Mouse (Mus musculus): ENCODE measurements around the gene Lsm10. TPM values are rescaled to one million over a fixed set of nuclear protein-coding genes. Genes with fewer than 3 reads are reported as not detected.

Lsm10 gene
- total and polyA plus RNA-seq, 2 experiments from 2014 or later = 42.9 to 54.7 TPM

DNA sequence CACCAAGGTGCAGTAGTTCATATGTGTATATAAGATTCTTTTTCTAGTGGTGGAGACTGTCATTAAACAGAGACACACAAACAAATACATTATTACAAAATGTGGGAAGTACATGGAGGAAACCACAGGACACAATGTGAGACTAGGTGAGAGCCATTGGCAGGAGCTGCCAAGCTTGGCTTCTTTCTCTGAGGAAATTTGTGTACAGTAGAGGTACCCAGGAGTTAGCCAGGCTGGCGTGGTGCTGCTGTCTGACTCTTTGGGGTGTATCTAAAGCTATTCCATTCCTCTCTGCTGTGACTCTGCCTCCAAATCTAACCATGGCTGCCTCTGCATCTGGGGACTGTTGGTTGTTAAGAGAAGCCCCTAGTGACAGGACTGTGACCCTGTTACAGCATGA is 22.6 kb downstream of the Lsm10 start:
- Histone ChIP-seq H3K4me1 (ENCODE audit: insufficient read depth, low read length) (peaks cover 13% of the 10 kb centered on the region; the same call in 1 of the 2 replicates), H3K36me3 (ENCODE audit: insufficient read depth, low read length) (no peaks in the 10 kb centered on the region), H3K9me3 (ENCODE audit: low read length) (no peaks in the 10 kb centered on the region), H3K27ac (peak overlapping the region; percentile 60), H3K27me3 (ENCODE audit: insufficient read depth, low read length) (no peaks in the 10 kb centered on the region), H3K9ac (replicated peaks; ENCODE audit: low read length) (no peak overlapping the region), H3K4me3 (ENCODE audit: low read length) (no peak overlapping the region), H3K4me2 (ENCODE audit: low read depth, low read length) (no peak overlapping the region)
- ATAC-seq (no peak), DNase-seq (ENCODE audit: low spot score) (no peak)
- 75% methylated on average over 1 of the region's 1 CpGs for WGBS
- no peak for TF ChIP-seq CTCF (IDR thresholded peaks at IDR 0.05; ENCODE audit: low read depth)

DNA sequence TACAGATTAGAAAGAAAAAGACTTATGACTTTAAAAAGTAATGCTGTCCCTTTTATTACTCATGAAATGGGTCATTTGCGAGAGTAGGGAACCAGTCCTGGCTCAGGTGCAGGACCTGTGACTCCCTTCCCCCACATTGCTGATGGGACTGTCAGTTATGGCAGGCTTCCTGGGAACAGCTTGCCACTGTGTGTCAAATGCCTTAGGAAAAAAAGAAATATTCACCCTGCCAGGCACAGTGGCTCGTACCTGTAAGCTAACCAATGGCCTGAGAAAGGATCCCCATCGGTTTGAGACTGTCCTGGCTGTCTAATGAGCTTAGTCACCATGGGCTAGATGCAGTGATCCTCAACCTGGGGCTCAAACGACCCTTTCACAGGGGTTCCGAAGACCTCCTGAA is 23.6 kb downstream of the Lsm10 start:
- Histone ChIP-seq H3K4me3 (ENCODE audit: low read length) (no peak overlapping the region), H3K4me2 (ENCODE audit: low read depth, low read length) (no peak overlapping the region), H3K27ac (no peak overlapping the region), H3K9me3 (ENCODE audit: low read length) (no peaks in the 10 kb centered on the region), H3K27me3 (ENCODE audit: insufficient read depth, low read length) (no peaks in the 10 kb centered on the region), H3K36me3 (ENCODE audit: insufficient read depth, low read length) (peaks cover 7% of the 10 kb centered on the region; the same call in 1 of the 2 replicates), H3K4me1 (ENCODE audit: insufficient read depth, low read length) (peaks cover 13% of the 10 kb centered on the region; the same call in 1 of the 2 replicates), H3K9ac (replicated peaks; ENCODE audit: low read length) (no peak overlapping the region)
- WGBS = 72% methylated on average over 5 of the region's 5 CpGs
- ATAC-seq (no peak), DNase-seq (ENCODE audit: low spot score) (no peak)
- no peak for TF ChIP-seq CTCF (IDR thresholded peaks at IDR 0.05; ENCODE audit: low read depth)

DNA sequence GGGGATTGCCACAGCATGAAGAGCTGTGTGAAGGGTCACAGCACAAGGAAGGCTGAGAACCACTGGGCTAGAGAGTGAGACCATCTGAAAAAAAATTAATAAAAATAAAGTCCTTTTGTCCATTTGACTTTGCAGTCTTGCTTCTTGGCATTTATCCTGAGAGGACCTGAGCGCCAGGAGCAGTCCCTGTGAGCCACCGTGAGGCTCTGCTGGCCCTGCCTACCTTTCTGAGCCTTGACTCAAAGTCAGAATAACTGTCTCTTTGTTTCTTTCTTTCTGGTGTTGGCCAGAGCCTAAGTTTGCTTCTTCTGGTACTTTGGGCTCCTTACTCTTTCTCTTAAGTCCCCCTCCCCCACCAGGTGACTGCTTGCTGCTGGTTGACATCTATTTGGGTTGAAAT is 24.1 kb downstream of the Lsm10 start:
- ATAC-seq = no peak
- Histone ChIP-seq H3K9me3 (ENCODE audit: low read length) (no peaks in the 10 kb centered on the region), H3K4me2 (ENCODE audit: low read depth, low read length) (no peak overlapping the region), H3K4me3 (ENCODE audit: low read length) (no peak overlapping the region), H3K27me3 (ENCODE audit: insufficient read depth, low read length) (no peaks in the 10 kb centered on the region), H3K9ac (replicated peaks; ENCODE audit: low read length) (no peak overlapping the region), H3K27ac (no peak overlapping the region), H3K36me3 (ENCODE audit: insufficient read depth, low read length) (peaks cover 12% of the 10 kb centered on the region), H3K4me1 (ENCODE audit: insufficient read depth, low read length) (peaks cover 13% of the 10 kb centered on the region; the same call in 1 of the 2 replicates)
- 77% methylated on average over 2 of the region's 2 CpGs for WGBS
- TF ChIP-seq CTCF (IDR thresholded peaks at IDR 0.05; ENCODE audit: low read depth) = no peak
- no peak for DNase-seq (ENCODE audit: low spot score)

DNA sequence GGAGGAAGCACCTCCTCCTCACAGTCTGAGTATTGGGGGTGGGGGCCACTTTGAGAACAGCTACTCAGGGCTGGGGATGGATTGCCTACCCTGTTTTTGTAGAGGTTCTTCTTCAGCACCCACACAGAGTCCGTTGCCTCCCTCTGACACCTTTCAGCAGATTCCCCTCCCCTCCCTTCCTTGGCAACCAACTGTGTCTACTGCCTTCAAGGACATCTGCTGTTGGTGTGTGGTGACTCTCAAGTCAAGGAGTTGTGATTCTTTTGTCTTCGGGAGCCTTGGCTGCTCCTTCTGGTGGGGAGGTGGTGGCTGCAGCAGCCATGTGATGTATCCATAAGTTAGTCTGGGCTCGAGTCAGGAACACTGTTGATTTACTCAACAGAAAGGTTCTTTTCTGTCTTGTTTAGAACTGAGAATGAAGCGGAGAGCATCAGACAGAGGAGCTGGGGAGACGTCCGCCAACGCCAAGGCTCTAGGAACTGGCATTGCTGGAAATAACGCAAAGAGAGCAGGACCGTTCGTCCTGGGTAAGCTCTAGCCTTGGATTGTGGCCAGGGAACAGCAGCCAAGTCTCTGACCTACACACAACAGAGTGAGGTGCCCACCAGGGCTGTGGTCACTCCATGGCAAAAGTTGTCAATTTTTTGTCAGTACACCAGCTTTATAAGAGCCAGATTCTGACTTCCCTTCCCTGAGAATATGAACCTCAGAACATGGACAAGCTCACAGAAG is 27.1 kb downstream of the Lsm10 start:
- H3K9ac ChIP-seq (replicated peaks; ENCODE audit: low read length) = no peak overlapping the region
- peaks cover 28% of the 10 kb centered on the region for H3K36me3 ChIP-seq (ENCODE audit: insufficient read depth, low read length)
- 50% methylated on average over 10 of the region's 10 CpGs for WGBS

DNA sequence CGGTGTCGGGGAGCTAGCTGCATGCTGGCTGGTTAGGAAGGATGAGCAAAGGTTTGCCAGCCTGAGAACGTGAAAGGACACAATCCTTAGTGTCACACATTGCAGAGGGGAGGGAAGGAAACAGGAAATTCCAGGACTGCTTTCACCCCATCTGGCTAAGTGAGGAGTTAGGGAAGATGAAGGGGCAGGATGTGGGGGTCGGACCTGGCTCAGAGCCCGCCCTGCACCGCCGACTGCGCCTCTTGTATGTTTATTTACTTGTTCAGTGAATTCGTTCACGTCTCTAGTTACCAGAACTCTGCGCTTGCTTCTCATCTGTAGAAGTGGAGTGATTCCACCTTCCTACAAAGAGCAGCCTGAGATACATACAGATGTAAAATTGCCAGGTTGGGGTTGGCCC is 34.1 kb downstream of the Lsm10 start:
- H3K4me1 ChIP-seq (ENCODE audit: insufficient read depth, low read length) = peaks cover 15% of the 10 kb centered on the region; the same call in 1 of the 2 replicates
- no peak overlapping the region for H3K9ac ChIP-seq (replicated peaks; ENCODE audit: low read length)
- WGBS = 72% methylated on average over 11 of the region's 11 CpGs
- H3K27ac ChIP-seq = peak overlapping the region; percentile 71
- no peak for ATAC-seq
- no peaks in the 10 kb centered on the region for H3K9me3 ChIP-seq (ENCODE audit: low read length)
- DNase-seq (ENCODE audit: low spot score) = no peak
- no peak overlapping the region for H3K4me2 ChIP-seq (ENCODE audit: low read depth, low read length)
- no peaks in the 10 kb centered on the region for H3K27me3 ChIP-seq (ENCODE audit: insufficient read depth, low read length)
- no peak for TF ChIP-seq CTCF (IDR thresholded peaks at IDR 0.05; ENCODE audit: low read depth)
- peaks cover 40% of the 10 kb centered on the region for H3K36me3 ChIP-seq (ENCODE audit: insufficient read depth, low read length)
- H3K4me3 ChIP-seq (ENCODE audit: low read length) = no peak overlapping the region

More for the DNA sequence above, 27.1 kb downstream of the Lsm10 start:
- no peak for DNase-seq (ENCODE audit: low spot score)
- no peaks in the 10 kb centered on the region for H3K27me3 ChIP-seq (ENCODE audit: insufficient read depth, low read length)
- ATAC-seq = no peak
- no peak overlapping the region for H3K4me3 ChIP-seq (ENCODE audit: low read length)
- H3K27ac ChIP-seq = peak overlapping the region; percentile 34
- TF ChIP-seq CTCF (IDR thresholded peaks at IDR 0.05; ENCODE audit: low read depth) = no peak
- H3K9me3 ChIP-seq (ENCODE audit: low read length) = no peaks in the 10 kb centered on the region
- no peak overlapping the region for H3K4me2 ChIP-seq (ENCODE audit: low read depth, low read length)
- peaks cover 3% of the 10 kb centered on the region; the same call in 1 of the 2 replicates for H3K4me1 ChIP-seq (ENCODE audit: insufficient read depth, low read length)

DNA sequence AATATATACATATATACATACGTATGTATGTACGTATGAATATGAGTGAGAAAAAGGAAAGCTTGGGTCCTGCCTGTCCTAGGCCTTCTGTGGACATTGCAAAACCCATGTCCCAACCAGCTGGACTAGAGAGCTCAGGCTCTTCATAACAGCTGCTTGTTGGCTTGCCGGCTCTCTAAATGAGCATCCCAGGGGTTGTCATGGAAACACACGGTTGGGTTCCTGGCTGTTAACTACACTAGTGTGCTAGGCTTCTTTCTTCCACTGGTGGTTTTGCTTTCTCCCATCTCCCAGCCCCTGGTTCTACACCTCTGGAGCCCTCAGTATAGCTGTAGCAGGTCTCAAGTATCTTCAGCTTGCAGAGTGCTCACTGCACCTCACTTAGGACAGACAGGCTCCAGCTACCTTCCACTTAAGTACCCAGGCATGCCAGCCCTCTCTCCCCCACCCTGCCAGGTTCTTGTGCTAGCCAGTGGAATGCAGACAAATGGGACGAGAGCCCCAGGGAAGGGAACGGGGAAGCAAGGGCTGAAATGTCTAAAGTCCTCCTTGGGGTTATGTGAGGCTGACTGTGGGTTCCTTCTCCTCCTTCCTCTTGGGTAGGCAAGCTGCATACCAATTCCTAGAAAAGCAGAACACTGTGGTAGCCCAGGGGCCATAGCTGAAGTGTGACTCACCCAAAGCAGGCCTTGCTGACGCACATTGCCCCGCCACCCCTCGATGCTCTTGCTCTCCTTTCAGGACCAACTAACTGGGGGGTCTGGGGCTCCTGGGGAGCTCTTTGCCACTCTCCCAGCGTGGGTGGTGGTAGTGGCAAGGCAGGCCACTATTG is 35.1 kb downstream of the Lsm10 start:
- 50% methylated on average over 10 of the region's 10 CpGs for WGBS
- Histone ChIP-seq H3K4me2 (ENCODE audit: low read depth, low read length) (no peak overlapping the region), H3K27me3 (ENCODE audit: insufficient read depth, low read length) (no peaks in the 10 kb centered on the region)

More for the DNA sequence above, 35.1 kb downstream of the Lsm10 start:
- no peak for TF ChIP-seq CTCF (IDR thresholded peaks at IDR 0.05; ENCODE audit: low read depth)
- no peaks in the 10 kb centered on the region for H3K9me3 ChIP-seq (ENCODE audit: low read length)
- DNase-seq (ENCODE audit: low spot score) (peak; percentile 89), ATAC-seq (peak; percentile 87)
- H3K9ac ChIP-seq (replicated peaks; ENCODE audit: low read length) = no peak overlapping the region
- peaks cover 40% of the 10 kb centered on the region for H3K36me3 ChIP-seq (ENCODE audit: insufficient read depth, low read length)
- H3K4me1 ChIP-seq (ENCODE audit: insufficient read depth, low read length) = peaks cover 15% of the 10 kb centered on the region; the same call in 1 of the 2 replicates
- H3K4me3 ChIP-seq (ENCODE audit: low read length) = no peak overlapping the region
- H3K27ac ChIP-seq = peak overlapping the region; percentile 71
